Mouse (Mus musculus): ENCODE results near the gene Chic2.

DNA sequence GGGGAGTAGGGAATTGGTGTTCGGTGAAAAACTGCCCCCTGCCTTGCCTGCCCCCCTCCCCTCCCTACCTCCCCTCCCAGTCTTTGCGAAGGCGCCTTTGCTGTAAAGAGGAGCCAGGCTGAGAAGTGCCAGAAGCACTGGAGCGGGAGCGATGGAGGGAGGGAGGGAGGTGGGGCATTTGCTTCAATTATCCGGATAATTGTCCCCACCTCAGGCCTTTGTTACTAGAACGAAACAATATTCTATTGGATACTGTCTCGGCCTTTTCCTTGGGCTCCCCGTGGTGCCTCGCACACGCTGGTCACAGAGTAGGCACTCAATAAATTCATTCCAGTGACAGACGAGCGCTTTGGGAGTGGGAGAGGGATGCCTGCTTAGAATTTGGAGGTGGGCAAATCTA, 25.6 kb upstream of the Chic2 start:
- TF ChIP-seq CTCF (IDR thresholded peaks at IDR 0.05; ENCODE audit: low read depth) = no peak
- TF ChIP-seq EP300 (optimal IDR thresholded peaks at IDR 0.05) = no peak
